Mouse (Mus musculus): ENCODE results near the gene Cdc42. TPM values are rescaled to one million over a fixed set of nuclear protein-coding genes. Genes with fewer than 3 reads are reported as not detected.

The Cdc42 gene
- polyA plus RNA-seq, 1 experiment from 2014 or later: 620 TPM

DNA sequence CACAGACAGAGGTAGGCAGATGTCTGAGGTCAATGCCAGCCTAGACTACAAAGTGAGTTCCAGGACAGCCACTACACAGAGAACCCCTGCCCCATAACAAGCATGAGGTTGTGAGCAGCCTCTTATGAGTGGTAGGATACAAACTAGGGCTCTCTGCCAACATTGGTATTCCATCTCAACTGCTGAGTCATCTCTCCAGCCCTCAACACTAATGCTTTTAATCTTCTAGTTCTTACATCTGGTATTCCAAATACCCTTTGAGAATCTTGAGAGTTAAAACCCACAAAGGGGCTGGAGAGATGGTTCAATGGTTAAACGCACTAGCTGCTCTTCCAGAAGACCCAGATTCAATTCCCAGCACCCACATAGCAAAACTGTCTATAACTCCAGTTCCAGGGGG is 18.1 kb downstream of the Cdc42 start:
- peaks cover 13% of the 10 kb centered on the region for H3K36me3 ChIP-seq
- no peak overlapping the region for H3K4me3 ChIP-seq
- H3K27ac ChIP-seq (replicated peaks): no peak overlapping the region
- 84% methylated on average over 1 of the region's 1 CpGs for WGBS
- peaks cover 3% of the 10 kb centered on the region; the same call in 1 of the 2 replicates for H3K4me1 ChIP-seq
- no peaks in the 10 kb centered on the region for H3K9me3 ChIP-seq
- H3K4me2 ChIP-seq (replicated peaks): no peak overlapping the region
- no peaks in the 10 kb centered on the region for H3K27me3 ChIP-seq
- ATAC-seq (ENCODE audit: low FRiP score, low read depth): no peak
- no peak overlapping the region for H3K9ac ChIP-seq (replicated peaks)

- Histone ChIP-seq H3K27me3 (no peaks in the 10 kb centered on the region), H3K4me1 (peaks cover 3% of the 10 kb centered on the region; the same call in 1 of the 2 replicates), H3K4me2 (replicated peaks) (no peak overlapping the region), H3K4me3 (no peak overlapping the region), H3K36me3 (peaks cover 35% of the 10 kb centered on the region), H3K9me3 (no peaks in the 10 kb centered on the region), H3K9ac (replicated peaks) (no peak overlapping the region), H3K27ac (replicated peaks) (no peak overlapping the region)
- ATAC-seq (ENCODE audit: low FRiP score, low read depth): no peak
- 92% methylated on average over 5 of the region's 5 CpGs for WGBS
These were observed 21.1 kb downstream of the Cdc42 start for GRCm38 (mm10) chr4:137336468-137336867.

DNA sequence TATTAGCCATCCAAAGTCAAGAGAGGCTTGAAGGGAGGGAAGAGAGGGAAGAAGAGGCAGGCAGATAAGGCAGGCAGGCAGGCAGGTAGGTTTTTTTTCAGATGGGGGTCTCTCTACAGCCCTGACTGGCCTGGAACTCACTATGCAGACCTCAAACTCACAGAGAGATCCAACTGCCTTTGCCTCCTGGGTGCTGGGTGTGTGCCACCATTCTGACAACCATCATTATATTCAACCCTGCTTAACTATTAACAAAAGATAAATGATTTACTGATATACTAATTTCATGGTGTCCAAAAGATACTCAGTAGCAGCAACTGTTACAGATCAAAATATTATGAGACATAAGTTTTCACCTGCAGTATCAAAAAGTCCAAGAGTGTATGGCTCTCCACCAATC is 25.5 kb downstream of the Cdc42 start:
- Histone ChIP-seq H3K4me3 (no peak overlapping the region), H3K4me2 (replicated peaks) (no peak overlapping the region), H3K27ac (replicated peaks) (no peak overlapping the region), H3K4me1 (no peaks in the 10 kb centered on the region; the same call in 1 of the 2 replicates), H3K36me3 (peaks cover 67% of the 10 kb centered on the region), H3K27me3 (no peaks in the 10 kb centered on the region), H3K9ac (replicated peaks) (no peak overlapping the region), H3K9me3 (no peaks in the 10 kb centered on the region)
- ATAC-seq (ENCODE audit: low FRiP score, low read depth): no peak

DNA sequence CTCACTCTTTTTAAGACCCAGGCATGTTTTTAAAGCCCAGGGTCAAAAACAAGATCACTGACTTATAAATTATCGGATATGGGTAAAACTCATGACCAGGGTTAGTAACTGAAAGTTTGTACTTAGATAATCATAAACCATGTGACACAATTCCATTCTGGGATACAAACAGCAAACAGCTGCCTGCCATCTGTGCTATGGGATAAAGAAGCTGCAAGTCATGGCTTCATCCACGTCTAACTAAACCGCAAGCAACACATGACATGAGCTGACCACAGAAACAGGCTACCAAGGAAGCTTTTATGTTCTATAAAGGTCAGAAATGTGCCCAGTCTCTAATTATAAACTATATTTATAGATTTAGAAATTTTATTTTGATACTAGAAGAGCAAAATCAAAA is 31.0 kb downstream of the Cdc42 start:
- H3K4me1 ChIP-seq: no peaks in the 10 kb centered on the region
- H3K4me2 ChIP-seq (replicated peaks): no peak overlapping the region
- H3K27me3 ChIP-seq: no peaks in the 10 kb centered on the region
- no peak overlapping the region for H3K4me3 ChIP-seq
- peaks cover 65% of the 10 kb centered on the region for H3K36me3 ChIP-seq
- no peak overlapping the region for H3K27ac ChIP-seq (replicated peaks)
- no peak overlapping the region for H3K9ac ChIP-seq (replicated peaks)
- no peak for ATAC-seq (ENCODE audit: low FRiP score, low read depth)
- 92% methylated on average over 3 of the region's 3 CpGs for WGBS
- no peaks in the 10 kb centered on the region for H3K9me3 ChIP-seq

- Histone ChIP-seq H3K4me3 (no peak overlapping the region), H3K36me3 (peaks cover 70% of the 10 kb centered on the region), H3K27me3 (no peaks in the 10 kb centered on the region), H3K27ac (replicated peaks) (no peak overlapping the region), H3K9me3 (no peaks in the 10 kb centered on the region), H3K4me1 (no peaks in the 10 kb centered on the region), H3K4me2 (replicated peaks) (no peak overlapping the region), H3K9ac (replicated peaks) (no peak overlapping the region)
- 91% methylated on average over 6 of the region's 6 CpGs for WGBS
- ATAC-seq (ENCODE audit: low FRiP score, low read depth): no peak
These were observed 32.6 kb downstream of the Cdc42 start for GRCm38 (mm10) chr4:137324926-137325325.

- no peak for ATAC-seq (ENCODE audit: low FRiP score, low read depth)
- Histone ChIP-seq H3K9ac (replicated peaks) (no peak overlapping the region), H3K36me3 (peaks cover 37% of the 10 kb centered on the region), H3K4me1 (no peaks in the 10 kb centered on the region; the same call in 1 of the 2 replicates), H3K27me3 (no peaks in the 10 kb centered on the region), H3K4me2 (replicated peaks) (no peak overlapping the region), H3K4me3 (no peak overlapping the region), H3K9me3 (no peaks in the 10 kb centered on the region), H3K27ac (replicated peaks) (no peak overlapping the region)
- WGBS: 79% methylated on average over 4 of the region's 4 CpGs
These were observed 41.3 kb downstream of the Cdc42 start for GRCm38 (mm10) chr4:137316027-137316770.

DNA sequence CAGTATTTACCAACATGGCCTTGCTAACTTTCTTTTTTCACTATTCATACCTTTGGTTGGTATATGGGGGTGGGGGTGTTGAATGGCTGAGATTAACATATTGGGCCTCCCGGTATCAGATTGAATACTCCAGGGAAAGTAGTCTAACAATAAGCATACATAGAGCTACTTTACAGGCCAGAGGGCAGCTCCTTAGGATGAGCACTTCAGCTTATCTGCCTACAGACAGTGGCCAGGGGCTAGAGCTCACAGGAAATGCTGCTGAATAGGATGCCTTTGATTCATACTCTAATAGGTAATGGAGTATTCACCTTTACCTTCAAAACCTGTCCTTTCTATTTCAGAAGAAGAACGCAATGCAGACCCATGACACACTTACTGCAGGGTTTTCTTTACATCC is 42.5 kb downstream of the Cdc42 start:
- Histone ChIP-seq H3K4me2 (replicated peaks) (no peak overlapping the region), H3K27me3 (no peaks in the 10 kb centered on the region), H3K9me3 (no peaks in the 10 kb centered on the region), H3K4me3 (no peak overlapping the region), H3K27ac (replicated peaks) (no peak overlapping the region), H3K36me3 (peaks cover 26% of the 10 kb centered on the region), H3K9ac (replicated peaks) (no peak overlapping the region), H3K4me1 (no peaks in the 10 kb centered on the region; the same call in 1 of the 2 replicates)
- WGBS: 82% methylated on average over 2 of the region's 2 CpGs
- ATAC-seq (ENCODE audit: low FRiP score, low read depth): no peak

- no peak overlapping the region for H3K4me3 ChIP-seq
- peaks cover 22% of the 10 kb centered on the region for H3K36me3 ChIP-seq
- no peaks in the 10 kb centered on the region; the same call in 1 of the 2 replicates for H3K4me1 ChIP-seq
- H3K27me3 ChIP-seq: no peaks in the 10 kb centered on the region
- H3K9me3 ChIP-seq: no peaks in the 10 kb centered on the region
- no peak for ATAC-seq (ENCODE audit: low FRiP score, low read depth)
- H3K4me2 ChIP-seq (replicated peaks): no peak overlapping the region
- no peak overlapping the region for H3K9ac ChIP-seq (replicated peaks)
- 78% methylated on average over 6 of the region's 6 CpGs for WGBS
- H3K27ac ChIP-seq (replicated peaks): no peak overlapping the region
These were observed 43.0 kb downstream of the Cdc42 start for GRCm38 (mm10) chr4:137314561-137314960.

DNA sequence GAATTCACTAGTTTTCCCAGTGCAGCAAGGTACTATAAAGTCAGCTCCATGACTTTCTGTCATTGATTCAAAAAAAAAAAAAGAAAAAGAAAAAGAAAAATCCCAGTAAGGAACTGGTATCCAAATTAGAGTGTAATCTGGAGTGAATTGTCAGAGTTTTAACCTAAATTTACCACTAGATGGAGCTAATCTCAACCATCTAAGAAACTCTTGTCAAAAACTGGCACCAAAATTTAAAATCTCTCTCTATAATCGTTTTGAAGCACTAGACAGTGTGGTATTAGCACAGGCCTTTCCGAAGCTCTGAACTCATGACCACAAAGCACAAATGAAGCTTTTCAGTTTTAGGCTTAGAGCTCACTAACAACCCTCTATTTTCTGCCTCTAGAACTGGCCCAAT is 44.0 kb downstream of the Cdc42 start:
- Histone ChIP-seq H3K9ac (replicated peaks) (no peak overlapping the region), H3K27me3 (no peaks in the 10 kb centered on the region), H3K4me3 (no peak overlapping the region), H3K27ac (replicated peaks) (no peak overlapping the region), H3K9me3 (no peaks in the 10 kb centered on the region), H3K36me3 (peaks cover 15% of the 10 kb centered on the region), H3K4me2 (replicated peaks) (no peak overlapping the region), H3K4me1 (no peaks in the 10 kb centered on the region; the same call in 1 of the 2 replicates)
- ATAC-seq (ENCODE audit: low FRiP score, low read depth): no peak
- WGBS: 67% methylated on average over 2 of the region's 2 CpGs

DNA sequence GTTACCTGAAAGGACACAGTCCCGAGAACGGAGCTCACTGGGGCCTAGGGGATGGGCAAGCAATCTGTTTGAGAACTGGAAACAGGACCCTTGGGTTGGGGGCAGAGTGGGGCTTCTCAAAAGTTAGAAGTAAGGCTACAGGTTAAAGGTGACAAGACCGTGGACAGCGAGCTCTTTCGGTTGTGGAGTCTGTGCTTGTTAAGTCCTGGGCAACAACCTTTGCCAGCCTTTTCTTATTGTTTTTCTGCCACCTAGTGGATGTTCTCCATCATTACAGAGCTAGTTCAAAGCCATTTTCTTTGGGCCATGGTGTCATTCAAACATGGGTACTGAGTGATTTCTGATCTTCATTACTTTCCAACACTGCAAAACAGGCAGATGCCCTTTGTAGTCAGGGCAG is 49.1 kb downstream of the Cdc42 start:
- Histone ChIP-seq H3K9ac (replicated peaks) (no peak overlapping the region), H3K36me3 (no peaks in the 10 kb centered on the region), H3K27ac (replicated peaks) (no peak overlapping the region), H3K4me3 (no peak overlapping the region), H3K4me2 (replicated peaks) (no peak overlapping the region), H3K4me1 (peaks cover 14% of the 10 kb centered on the region; the same call in 1 of the 2 replicates), H3K27me3 (no peaks in the 10 kb centered on the region), H3K9me3 (no peaks in the 10 kb centered on the region)
- WGBS: 56% methylated on average over 5 of the region's 5 CpGs
- ATAC-seq (ENCODE audit: low FRiP score, low read depth): no peak

- no peak for ATAC-seq (ENCODE audit: low FRiP score, low read depth)
These were observed 50.4 kb downstream of the Cdc42 start for GRCm38 (mm10) chr4:137306991-137307706.

DNA sequence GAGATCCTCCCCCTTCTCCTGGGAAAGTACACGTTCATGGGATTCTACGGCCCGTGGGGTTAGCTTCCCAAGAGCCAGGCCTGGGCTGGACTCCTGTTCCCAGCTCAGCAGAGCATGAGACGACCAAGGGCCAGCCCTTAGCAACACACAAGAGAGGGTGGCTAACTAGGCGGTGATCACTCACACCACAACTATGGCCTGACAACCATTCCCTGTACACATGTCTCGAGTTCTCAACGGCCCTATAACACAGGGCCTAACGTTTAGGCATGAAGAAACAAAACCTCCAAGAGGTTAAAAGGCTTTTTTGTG is 51.0 kb downstream of the Cdc42 start:
- H3K4me3 ChIP-seq: no peak overlapping the region

More at GRCm38 (mm10) chr4:137306991-137307706, 50.4 kb downstream of the Cdc42 start:
- Histone ChIP-seq H3K27me3 (no peaks in the 10 kb centered on the region), H3K4me2 (replicated peaks) (no peak overlapping the region), H3K4me1 (peaks cover 19% of the 10 kb centered on the region), H3K4me3 (no peak overlapping the region), H3K36me3 (no peaks in the 10 kb centered on the region), H3K9me3 (no peaks in the 10 kb centered on the region), H3K27ac (replicated peaks) (no peak overlapping the region), H3K9ac (replicated peaks) (no peak overlapping the region)
- 81% methylated on average over 19 of the region's 19 CpGs for WGBS

More for the DNA sequence above, 51.0 kb downstream of the Cdc42 start:
- H3K4me1 ChIP-seq: peaks cover 25% of the 10 kb centered on the region
- 67% methylated on average over 8 of the region's 8 CpGs for WGBS
- H3K36me3 ChIP-seq: no peaks in the 10 kb centered on the region
- H3K9me3 ChIP-seq: no peaks in the 10 kb centered on the region
- H3K4me2 ChIP-seq (replicated peaks): no peak overlapping the region
- no peak for ATAC-seq (ENCODE audit: low FRiP score, low read depth)
- H3K27ac ChIP-seq (replicated peaks): no peak overlapping the region
- no peaks in the 10 kb centered on the region for H3K27me3 ChIP-seq
- no peak overlapping the region for H3K9ac ChIP-seq (replicated peaks)
